9 mouse cellular contexts compared by ENCODE assay signal in genomic region chr9:81635109-81635508, GRCm38 (mm10). TPM values are rescaled to one million over a fixed set of nuclear protein-coding genes. Genes with fewer than 3 reads are reported as not detected.
DNase-seq lines count a peak whose midpoint lies in the region; ATAC-seq and TF ChIP-seq lines count a peak whose summit lies in the region.
"Had no signal": no experiment of that assay in that cellular context is flagged by ENCODE, and none has a peak within 500 bp of the region (broad histone marks: within the 10 kb centered on the region; RNA-seq: fewer than 3 reads in every experiment).

No protein-coding gene starts in this region.

- no peak for DNase-seq in heart, adult 2 months
- DNase-seq in heart, adult 9 months (ENCODE audit: low spot score in 2 of 2): no peak
- DNase-seq in MEL (ENCODE audit: low read depth, low spot score): peak; percentile 11
- peak; percentile 41 for DNase-seq in kidney, adult 2 months
- DNase-seq in midbrain, embryonic 10.5 days (ENCODE audit: low spot score): peak; percentile 36
- DNase-seq in gastrocnemius, adult 8-10 months (ENCODE audit: low spot score in 2 of 2): no peak
- no peak for DNase-seq in thymus, adult 2 months

- no peak overlapping the region for H3K9ac ChIP-seq in heart, adult 2 months (ENCODE audit: low read depth, low read length)
- no peak overlapping the region for H3K9ac ChIP-seq in MEL (ENCODE audit: control insufficient read depth, low read depth, low read length, poor library complexity, severe bottlenecking)
- no peak overlapping the region for H3K9ac ChIP-seq in forebrain, embryonic 13.5 days

- no peak overlapping the region for H3K27ac ChIP-seq in heart, adult 2 months
- no peak overlapping the region for H3K27ac ChIP-seq in MEL (ENCODE audit: control insufficient read depth, low read depth, low read length)
- no peak overlapping the region for H3K27ac ChIP-seq in forebrain, embryonic 13.5 days
- no peak overlapping the region for H3K27ac ChIP-seq in kidney, adult 2 months (ENCODE audit: insufficient read depth, low read depth, low read length)
- H3K27ac ChIP-seq in midbrain, embryonic 10.5 days (replicated peaks): no peak overlapping the region
- no peak overlapping the region for H3K27ac ChIP-seq in thymus, adult 2 months (ENCODE audit: control insufficient read depth, insufficient read depth, low read length)

- H3K4me2 ChIP-seq in forebrain, embryonic 13.5 days: 0 out of 2 replicates have a peak overlapping the region, but pooled peaks have one; percentile 8

- intact Hi-C loops in heart, adult 2 months (cut with DNase I): no loop called here

- no peak overlapping the region for H3K4me3 ChIP-seq in heart, adult 2 months
- H3K4me3 ChIP-seq in MEL (ENCODE audit: control insufficient read depth in 1 of 2, insufficient read depth in 1 of 2, low read depth in 2 of 2, low read length in 2 of 2): no peak overlapping the region
- no peak overlapping the region for H3K4me3 ChIP-seq in forebrain, embryonic 13.5 days
- no peak overlapping the region; the same call in 1 of the 2 replicates for H3K4me3 ChIP-seq in kidney, adult 2 months (ENCODE audit: insufficient read depth, low read depth, low read length)
- H3K4me3 ChIP-seq in midbrain, embryonic 10.5 days: 0 out of 2 replicates have a peak overlapping the region, but pooled peaks have one; percentile 7
- H3K4me3 ChIP-seq in thymus, adult 2 months (ENCODE audit: control insufficient read depth, insufficient read depth, low read length): no peak overlapping the region

- no peaks in the 10 kb centered on the region for H3K79me2 ChIP-seq in heart, adult 2 months (replicated peaks; ENCODE audit: control insufficient read depth, insufficient read depth, low read length)
- H3K79me2 ChIP-seq in MEL (ENCODE audit: control insufficient read depth, insufficient read depth, low read length, poor library complexity): no peaks in the 10 kb centered on the region

- no peaks in the 10 kb centered on the region; the same call in 1 of the 2 replicates for H3K9me3 ChIP-seq in MEL (replicated peaks; ENCODE audit: insufficient read depth, low read length)
- H3K9me3 ChIP-seq in forebrain, embryonic 13.5 days (replicated peaks): no peaks in the 10 kb centered on the region
- no peaks in the 10 kb centered on the region for H3K9me3 ChIP-seq in midbrain, embryonic 10.5 days (replicated peaks)

- no peak for TF ChIP-seq EP300 in heart, adult 2 months (IDR thresholded peaks at IDR 0.05; ENCODE audit: insufficient read depth, low read depth, low read length)
- no peak for TF ChIP-seq EP300 in MEL (IDR thresholded peaks at IDR 0.05; ENCODE audit: low read depth in 1 of 2, low read length in 2 of 2)

- H3K4me1 ChIP-seq in heart, adult 2 months (ENCODE audit: control insufficient read depth, insufficient read depth, low read length): no peaks in the 10 kb centered on the region
- no peaks in the 10 kb centered on the region; a peak in 1 of 4 replicates for H3K4me1 ChIP-seq in MEL (ENCODE audit: control insufficient read depth in 1 of 2, insufficient read depth in 2 of 2, low read length in 2 of 2)
- peaks cover 24% of the 10 kb centered on the region for H3K4me1 ChIP-seq in forebrain, embryonic 13.5 days
- no peaks in the 10 kb centered on the region for H3K4me1 ChIP-seq in kidney, adult 2 months (ENCODE audit: control insufficient read depth, insufficient read depth, low read length)
- peaks cover 28% of the 10 kb centered on the region for H3K4me1 ChIP-seq in midbrain, embryonic 10.5 days
- peaks cover 14% of the 10 kb centered on the region for H3K4me1 ChIP-seq in thymus, adult 2 months (replicated peaks; ENCODE audit: control insufficient read depth, insufficient read depth, low read length)

- TF ChIP-seq POLR2A in heart, adult 2 months (IDR thresholded peaks at IDR 0.05; ENCODE audit: insufficient read depth, low read depth, low read length): no peak
- TF ChIP-seq POLR2A in MEL (IDR thresholded peaks at IDR 0.05; ENCODE audit: control insufficient read depth in 1 of 2, insufficient read depth in 1 of 2, low read depth in 1 of 2, low read length in 2 of 2, poor library complexity in 1 of 2): no peak
- no peak for TF ChIP-seq POLR2A in kidney, adult 2 months (IDR thresholded peaks at IDR 0.05; ENCODE audit: low read depth, low read length)
- no peak for TF ChIP-seq POLR2A in thymus, adult 2 months (IDR thresholded peaks at IDR 0.05; ENCODE audit: control insufficient read depth, extremely low read depth, insufficient read depth, low read length, poor library complexity)

- WGBS in heart, adult 2 months: 5% methylated on average over 8 of the region's 8 CpGs
- WGBS in forebrain, embryonic 13.5 days: 14% methylated on average over 8 of the region's 8 CpGs
- WGBS in kidney, adult 2 months: 5% methylated on average over 8 of the region's 8 CpGs
- WGBS in midbrain, embryonic 10.5 days: 12% methylated on average over 8 of the region's 8 CpGs
- WGBS in thymus, adult 2 months: 16% methylated on average over 8 of the region's 8 CpGs

- no peak for ATAC-seq in forebrain, embryonic 13.5 days

- H3K36me3 ChIP-seq in heart, adult 2 months (ENCODE audit: control insufficient read depth, insufficient read depth, low read length): no peaks in the 10 kb centered on the region
- H3K36me3 ChIP-seq in MEL (ENCODE audit: control insufficient read depth in 1 of 2, insufficient read depth in 2 of 2, low read length in 2 of 2): no peaks in the 10 kb centered on the region
- H3K36me3 ChIP-seq in forebrain, embryonic 13.5 days (ENCODE audit: poor library complexity, severe bottlenecking): no peaks in the 10 kb centered on the region
- no peaks in the 10 kb centered on the region for H3K36me3 ChIP-seq in kidney, adult 2 months (ENCODE audit: control insufficient read depth, insufficient read depth, low read length)
- no peaks in the 10 kb centered on the region for H3K36me3 ChIP-seq in midbrain, embryonic 10.5 days
- no peaks in the 10 kb centered on the region for H3K36me3 ChIP-seq in thymus, adult 2 months (ENCODE audit: control insufficient read depth, insufficient read depth, low read length)

- TF ChIP-seq RAD21 in MEL (IDR thresholded peaks at IDR 0.05; ENCODE audit: low read depth, low read length): peak; percentile 47

- peaks cover 9% of the 10 kb centered on the region for H3K27me3 ChIP-seq in heart, adult 2 months (ENCODE audit: control insufficient read depth, insufficient read depth, low read length)
- H3K27me3 ChIP-seq in MEL (ENCODE audit: control insufficient read depth in 1 of 2, insufficient read depth in 2 of 2, low read length in 2 of 2): no peaks in the 10 kb centered on the region; a peak in 1 of 4 replicates
- H3K27me3 ChIP-seq in forebrain, embryonic 13.5 days: peaks cover 54% of the 10 kb centered on the region
- no peaks in the 10 kb centered on the region; the same call in none of the 2 replicates for H3K27me3 ChIP-seq in kidney, adult 2 months (replicated peaks; ENCODE audit: control insufficient read depth, insufficient read depth, low read length)
- H3K27me3 ChIP-seq in midbrain, embryonic 10.5 days (ENCODE audit: low read depth, poor library complexity, severe bottlenecking): peaks cover 56% of the 10 kb centered on the region
- peaks cover 10% of the 10 kb centered on the region; the same call in 1 of the 2 replicates for H3K27me3 ChIP-seq in thymus, adult 2 months (ENCODE audit: control insufficient read depth, insufficient read depth, low read length)

- peak; percentile 47 for TF ChIP-seq CTCF in heart, adult 2 months (IDR thresholded peaks at IDR 0.05)
- peak in 2 of 3 experiments; percentile 44 to 47; a peak in 4 of 6 replicates for TF ChIP-seq CTCF in MEL (IDR thresholded peaks at IDR 0.05 in 2 of 3, conservative IDR thresholded peaks at IDR 0.05 in 1 of 3; ENCODE audit: control insufficient read depth in 1 of 3, insufficient read depth in 1 of 3, low read depth in 2 of 3, low read length in 3 of 3, poor library complexity in 1 of 3, severe bottlenecking in 1 of 3)
- no peak; the same call in 1 of the 2 replicates for TF ChIP-seq CTCF in kidney, adult 2 months (conservative IDR thresholded peaks at IDR 0.05; ENCODE audit: insufficient read depth, insufficient read length, low read depth, low read length)
- no peak for TF ChIP-seq CTCF in thymus, adult 2 months (IDR thresholded peaks at IDR 0.05; ENCODE audit: borderline replicate concordance, control insufficient read depth, extremely low read depth, insufficient read depth, low read length, poor library complexity)

TF ChIP-seq in MEL, 35 proteins besides CTCF, POLR2A, EP300 and RAD21:
- TF ChIP-seq BHLHE40 (IDR thresholded peaks at IDR 0.05; ENCODE audit: borderline replicate concordance, low read depth, low read length) (no peak), POLR2AphosphoS5 (IDR thresholded peaks at IDR 0.05; ENCODE audit: borderline replicate concordance, low read depth, low read length) (no peak), SMC3 (IDR thresholded peaks at IDR 0.05; ENCODE audit: low read depth, low read length) (peak; percentile 43), MXI1 (IDR thresholded peaks at IDR 0.05; ENCODE audit: low read depth, low read length) (no peak)

RNA-seq across cellular contexts. Expression of gene Htr1b, which starts 1.5 kb away (rescaled TPM):
- total RNA-seq in heart, adult 2 months (2021): under 1 TPM; 0.23 to 0.43 TPM
- polyA plus RNA-seq in heart, adult 2 months (2012; rRNA removed): 0.44 and 0.72 TPM in 2 replicates
- total RNA-seq in MEL (2012; rRNA removed): not detected in 2 replicates
- polyA plus RNA-seq in MEL (2012; ENCODE audit: insufficient read depth in 1 of 2, insufficient read length in 2 of 2, low read depth in 1 of 2, low replicate concordance in 2 of 2, missing spikeins in 1 of 2): not detected
- polyA plus RNA-seq in forebrain, embryonic 13.5 days (2015; fragmentation: Nextera tagmentation; extraction: Ambion mirVana): 0.23 and 0.53 TPM in 2 replicates
- 3.8 and 5.8 TPM in 2 replicates for polyA plus RNA-seq in kidney, adult 2 months (2012; rRNA removed)
- 0.48 and 0.62 TPM in 2 replicates for polyA plus RNA-seq in midbrain, embryonic 10.5 days (2016; fragmentation: Nextera tagmentation; extraction: Ambion mirVana)
- under 1 TPM in 3 of 4 experiments, not detected in 1; 0.07 to 0.21 (median 0.20) TPM for total RNA-seq in gastrocnemius, adult 8-10 months (2022)
- 1.5 TPM in 2 replicates for polyA plus RNA-seq in thymus, adult 2 months (2012; rRNA removed)
- polyA plus RNA-seq: testis, adult 2 months had no signal

Comparison
In these comparisons a context has a peak if more than half of its experiments do, and no peak if none do; other contexts are left out.
1. DNase-seq: peak in MEL (single experiment), kidney, adult 2 months (single experiment) and midbrain, embryonic 10.5 days (single experiment); none in heart, adult 2 months (0 of 2), heart, adult 9 months (0 of 2), gastrocnemius, adult 8-10 months (0 of 2) and thymus, adult 2 months (single experiment).
2. CTCF ChIP-seq: peak in heart, adult 2 months (single experiment) and MEL (2 of 3); none in kidney, adult 2 months (single experiment) and thymus, adult 2 months (single experiment).